Mouse (Mus musculus): ENCODE measurements around the gene Zscan4c.
"Not testable (repeated sequence)": the region's sequence is repeated elsewhere in the genome, so short reads cannot be mapped to it uniquely, and the experiment has no call there.

The Zscan4c gene

DNA sequence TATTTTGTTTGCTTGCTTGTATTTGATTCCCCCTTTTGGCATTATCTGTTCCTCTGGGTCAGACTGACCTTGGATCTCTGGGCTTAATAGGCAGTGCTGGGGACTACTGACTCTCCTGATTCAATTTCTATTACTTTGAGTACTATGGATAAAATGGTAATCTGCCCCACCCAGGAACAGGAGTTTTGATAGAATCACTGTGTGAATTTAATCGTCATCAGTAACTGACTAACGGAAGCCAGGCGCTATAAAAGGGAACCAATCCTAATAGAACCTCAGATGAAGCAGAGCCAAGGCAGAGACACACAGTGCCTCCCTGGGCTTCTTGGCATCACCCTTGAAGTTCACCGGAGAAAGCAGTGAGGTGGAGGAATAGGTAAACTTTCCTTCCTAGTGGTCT lies at the start of gene Zscan4c:
Gene Zscan4c, plus strand, starts transcription at position 301 of the 400 bp plus-strand sequence.
- DNase-seq (ENCODE audit: low spot score), result not testable (repeated sequence)

Data from layer of hippocampus, adult 11-12 months (tissue).